Mouse (Mus musculus) kidney, adult 18-20 months (tissue): ENCODE results near the gene Vmn2r77.
"Not testable (repeated sequence)": the region's sequence is repeated elsewhere in the genome, so short reads cannot be mapped to it uniquely, and the experiment has no call there.

ENCODE experiments used
- DNase-seq: peaks from one replicate; pipeline ENCODE4 v3.0.0; 2021

Vmn2r77 gene

GRCm38 (mm10) chr7:86794727-86795126 lies at the start of gene Vmn2r77:
Vmn2r77 (plus strand) TSS chr7:86795027.
- DNase-seq: no peak

- no peak for DNase-seq
These were observed 34.1 kb upstream of the Vmn2r77 start for GRCm38 (mm10) chr7:86760751-86761150.

GRCm38 (mm10) chr7:86764628-86765027 lies 30.2 kb upstream of the Vmn2r77 start:
- no peak for DNase-seq

GRCm38 (mm10) chr7:86771621-86772020 lies 23.2 kb upstream of the Vmn2r77 start:
- DNase-seq: no peak

- peak; percentile 72 for DNase-seq
These were observed 19.1 kb upstream of the Vmn2r77 start, which contains the start of gene Folh1 for GRCm38 (mm10) chr7:86775617-86776325. Folh1 (minus strand) TSS chr7:86775943.

- not testable (repeated sequence) for DNase-seq
These were observed 20.4 kb downstream of the Vmn2r77 start for GRCm38 (mm10) chr7:86815241-86815640.

GRCm38 (mm10) chr7:86815716-86816115 lies 20.9 kb downstream of the Vmn2r77 start:
- not testable (repeated sequence) for DNase-seq

- DNase-seq: no peak
These were observed 21.6 kb downstream of the Vmn2r77 start for GRCm38 (mm10) chr7:86816466-86816865.
